Mouse (Mus musculus) limb, embryonic 15.5 days (tissue): ENCODE data around the gene Setd2. TPM values are rescaled to one million over a fixed set of nuclear protein-coding genes. Genes with fewer than 3 reads are reported as not detected.

ENCODE experiments used
- ATAC-seq: fragments of 200-750 bp; cut with Nextera tagmentation; 2 replicates; pipeline ENCODE4 v1.8.0; 2017; ENCODE audit warnings: low read depth, moderate TSS enrichment; ENCODE audit not compliant: insufficient number of reproducible peaks, low FRiP score, low TSS enrichment
- H3K27ac ChIP-seq: fragments of 300-500 bp; sonication (generic); 2 replicates; pipeline ENCODE4 v1.5.1; 2015; ENCODE audit warnings: moderate library complexity, mild to moderate bottlenecking, inconsistent platforms
- H3K27me3 ChIP-seq: fragments of 300-500 bp; sonication (generic); 2 replicates; pipeline ENCODE4 v1.6.1; 2015; ENCODE audit warnings: inconsistent platforms
- H3K36me3 ChIP-seq: fragments of 300-500 bp; sonication (generic); 2 replicates; pipeline ENCODE4 v1.6.1; 2015; ENCODE audit warnings: inconsistent platforms
- H3K4me1 ChIP-seq: fragments of 300-500 bp; sonication (generic); 2 replicates; pipeline ENCODE4 v1.6.1; 2015; ENCODE audit warnings: inconsistent platforms
- H3K4me2 ChIP-seq: fragments of 300-500 bp; sonication (generic); 2 replicates; pipeline ENCODE4 v1.6.1; 2015; ENCODE audit warnings: mild to moderate bottlenecking, inconsistent platforms
- H3K4me3 ChIP-seq: fragments of 300-500 bp; sonication (generic); 2 replicates; pipeline ENCODE4 v1.5.1; 2015; ENCODE audit warnings: mild to moderate bottlenecking, inconsistent platforms
- H3K9ac ChIP-seq: fragments of 300-500 bp; sonication (generic); 2 replicates; pipeline ENCODE4 v1.6.1; 2015; ENCODE audit warnings: inconsistent platforms
- H3K9me3 ChIP-seq: fragments of 300-500 bp; sonication (generic); 2 replicates; pipeline ENCODE4 v1.6.1; 2016; ENCODE audit warnings: inconsistent platforms
- WGBS: fragments of 180-500 bp; shearing (Covaris S2); methylation state at CpG from one replicate; pipeline ENCODE4 v1.1.7; 2015; 5-methylcytosine and 5-hydroxymethylcytosine counted together
- polyA plus RNA-seq: library from polyadenylated mRNA; unstranded; fragments of >200 nt; fragmentation: Nextera tagmentation; extraction: Ambion mirVana; gene quantifications from 2 replicates; pipeline ENCODE4 v1.2.1, GENCODE M21; 2015

The Setd2 gene
- polyA plus RNA-seq, 1 experiment from 2014 or later = 34.0 TPM

GRCm38 (mm10) chr9:110624361-110625166 lies 92.2 kb downstream of the Setd2 start, which contains the start of gene Nradd:
Gene Nradd, minus strand, starts transcription at chr9:110624452.
- Histone ChIP-seq H3K27ac (peak within 1 kb of the TSS; percentile 87), H3K9ac (peak within 1 kb of the TSS; percentile 47), H3K4me1 (peaks cover 38% of the 10 kb centered on the region), H3K36me3 (peaks cover 28% of the 10 kb centered on the region), H3K4me2 (peak within 1 kb of the TSS; percentile 81), H3K9me3 (no peaks in the 10 kb centered on the region), H3K27me3 (no peaks in the 10 kb centered on the region), H3K4me3 (peak within 1 kb of the TSS; percentile 45)
- under 1% methylated on average over 41 of the region's 41 CpGs for WGBS
- ATAC-seq = peak; percentile 88

- Histone ChIP-seq H3K4me1 (peaks cover 38% of the 10 kb centered on the region), H3K27ac (peak overlapping the region; percentile 87; the same call in 1 of the 2 replicates), H3K36me3 (peaks cover 20% of the 10 kb centered on the region), H3K9me3 (no peaks in the 10 kb centered on the region), H3K27me3 (peaks cover 3% of the 10 kb centered on the region; the same call in 1 of the 2 replicates), H3K9ac (peak overlapping the region; percentile 47; the same call in 1 of the 2 replicates), H3K4me3 (peak overlapping the region; percentile 45), H3K4me2 (peak overlapping the region; percentile 81)
- ATAC-seq = no peak
- WGBS = 63% methylated on average over 11 of the region's 11 CpGs
Measured at GRCm38 (mm10) chr9:110625350-110625908, 93.0 kb downstream of the Setd2 start.

DNA sequence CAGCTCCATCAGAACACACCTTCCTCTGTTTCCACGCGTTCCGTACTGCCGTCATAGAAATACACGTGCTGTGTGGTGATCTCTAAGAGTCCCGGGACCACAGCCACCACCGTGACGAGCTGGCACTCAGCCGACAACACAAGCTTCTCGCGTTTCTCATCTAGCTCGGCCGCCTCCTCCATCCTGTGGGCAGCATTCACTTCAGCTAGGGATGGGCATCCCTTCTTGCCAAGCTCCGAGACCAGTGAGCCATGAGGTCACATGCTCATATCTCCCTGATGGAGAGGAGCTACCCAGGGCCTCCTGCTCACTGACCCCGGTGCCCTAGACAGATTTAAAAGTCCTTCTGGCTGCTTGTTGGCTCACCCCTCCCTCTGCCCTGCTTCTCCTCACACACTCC lies 97.8 kb downstream of the Setd2 start:
- Histone ChIP-seq H3K36me3 (no peaks in the 10 kb centered on the region), H3K27me3 (peaks cover 49% of the 10 kb centered on the region), H3K4me1 (peaks cover 19% of the 10 kb centered on the region), H3K4me2 (no peak overlapping the region), H3K9me3 (no peaks in the 10 kb centered on the region), H3K9ac (no peak overlapping the region), H3K27ac (no peak overlapping the region), H3K4me3 (no peak overlapping the region)
- no peak for ATAC-seq
- 78% methylated on average over 15 of the region's 15 CpGs for WGBS

DNA sequence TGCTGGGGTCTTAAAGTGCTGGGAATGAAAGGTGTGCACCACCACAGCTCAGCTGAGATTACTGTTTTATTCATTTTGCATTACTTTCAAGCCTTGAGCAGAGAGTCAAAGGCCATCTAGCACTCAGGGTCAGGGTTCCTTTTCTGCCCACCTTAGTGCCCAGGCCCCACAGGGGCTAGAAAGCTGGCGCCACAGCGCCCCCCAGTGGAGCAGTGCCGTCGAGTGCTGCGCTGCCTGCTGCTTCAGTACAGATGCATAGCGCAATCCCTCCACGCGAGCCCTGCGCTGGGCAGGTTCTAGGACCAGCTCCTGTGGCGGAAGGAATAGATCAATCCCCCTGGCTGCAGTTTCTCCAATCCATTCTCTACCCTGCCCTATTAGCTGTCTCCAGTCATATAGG lies 98.8 kb downstream of the Setd2 start:
- H3K27ac ChIP-seq = no peak overlapping the region
- H3K36me3 ChIP-seq = no peaks in the 10 kb centered on the region
- H3K27me3 ChIP-seq = peaks cover 49% of the 10 kb centered on the region
- peaks cover 11% of the 10 kb centered on the region for H3K4me1 ChIP-seq
- 13% methylated on average over 10 of the region's 10 CpGs for WGBS
- H3K9me3 ChIP-seq = no peaks in the 10 kb centered on the region
- no peak overlapping the region for H3K9ac ChIP-seq
- H3K4me3 ChIP-seq = peak overlapping the region; percentile 20; the same call in 1 of the 2 replicates
- ATAC-seq = no peak
- H3K4me2 ChIP-seq = peak overlapping the region; percentile 40

GRCm38 (mm10) chr9:110631651-110632275 lies 99.4 kb downstream of the Setd2 start:
- 14% methylated on average over 30 of the region's 30 CpGs for WGBS
- Histone ChIP-seq H3K4me1 (peaks cover 11% of the 10 kb centered on the region), H3K36me3 (no peaks in the 10 kb centered on the region), H3K4me2 (peak overlapping the region; percentile 40), H3K4me3 (peak overlapping the region; percentile 20), H3K27me3 (peaks cover 49% of the 10 kb centered on the region), H3K9ac (no peak overlapping the region), H3K9me3 (no peaks in the 10 kb centered on the region), H3K27ac (no peak overlapping the region)
- ATAC-seq = no peak

DNA sequence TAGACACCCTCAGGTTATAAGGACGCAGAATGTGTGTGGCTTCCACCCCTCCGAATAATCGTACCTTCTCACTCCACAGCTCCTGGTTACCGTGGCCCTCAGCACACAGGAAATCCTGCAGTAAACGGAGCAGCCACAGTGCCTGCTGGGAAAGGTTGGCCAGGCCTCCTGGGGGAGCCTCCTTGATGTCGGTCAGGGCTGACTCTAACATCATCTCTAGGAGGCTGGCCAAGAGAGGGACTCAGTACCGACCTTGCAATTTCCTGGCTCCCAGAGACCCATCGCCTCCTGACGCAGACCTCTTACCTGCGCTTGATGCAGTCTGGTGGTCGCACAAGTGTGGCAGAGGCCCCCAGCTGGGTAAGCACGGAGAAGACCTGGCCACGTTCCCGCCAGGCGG lies 100.3 kb downstream of the Setd2 start:
- no peak overlapping the region for H3K4me2 ChIP-seq
- no peak overlapping the region for H3K27ac ChIP-seq
- H3K9me3 ChIP-seq = no peaks in the 10 kb centered on the region
- H3K4me3 ChIP-seq = no peak overlapping the region
- H3K36me3 ChIP-seq = no peaks in the 10 kb centered on the region
- H3K27me3 ChIP-seq = peaks cover 53% of the 10 kb centered on the region
- peaks cover 11% of the 10 kb centered on the region for H3K4me1 ChIP-seq
- no peak overlapping the region for H3K9ac ChIP-seq
- ATAC-seq = no peak
- WGBS = 74% methylated on average over 15 of the region's 15 CpGs

DNA sequence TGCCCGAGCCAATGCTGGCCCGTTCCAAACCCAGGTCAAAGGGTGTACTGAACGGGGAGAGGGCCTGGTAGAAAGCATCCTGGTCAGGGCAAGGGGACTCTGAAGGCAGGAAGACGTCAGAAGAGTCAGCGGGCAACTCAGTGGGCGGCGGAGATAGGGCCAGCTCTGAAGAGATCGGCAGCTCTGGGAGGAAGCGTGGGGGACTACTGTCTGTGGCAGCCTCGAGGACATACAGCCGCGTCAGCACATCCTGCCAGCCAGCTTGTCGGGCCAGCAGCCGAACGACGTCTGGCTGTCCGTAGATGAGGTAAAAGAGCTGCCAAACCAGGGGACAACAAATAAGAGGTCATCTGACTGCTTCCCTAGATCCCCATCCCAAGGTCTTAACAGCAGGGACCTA lies 101.5 kb downstream of the Setd2 start:
- H3K36me3 ChIP-seq = no peaks in the 10 kb centered on the region; the same call in 1 of the 2 replicates
- 81% methylated on average over 17 of the region's 17 CpGs for WGBS
- peaks cover 53% of the 10 kb centered on the region for H3K27me3 ChIP-seq
- ATAC-seq = no peak
- H3K27ac ChIP-seq = no peak overlapping the region
- no peak overlapping the region for H3K4me2 ChIP-seq
- H3K9ac ChIP-seq = no peak overlapping the region
- no peak overlapping the region for H3K4me3 ChIP-seq
- no peaks in the 10 kb centered on the region for H3K9me3 ChIP-seq
- H3K4me1 ChIP-seq = peaks cover 11% of the 10 kb centered on the region

DNA sequence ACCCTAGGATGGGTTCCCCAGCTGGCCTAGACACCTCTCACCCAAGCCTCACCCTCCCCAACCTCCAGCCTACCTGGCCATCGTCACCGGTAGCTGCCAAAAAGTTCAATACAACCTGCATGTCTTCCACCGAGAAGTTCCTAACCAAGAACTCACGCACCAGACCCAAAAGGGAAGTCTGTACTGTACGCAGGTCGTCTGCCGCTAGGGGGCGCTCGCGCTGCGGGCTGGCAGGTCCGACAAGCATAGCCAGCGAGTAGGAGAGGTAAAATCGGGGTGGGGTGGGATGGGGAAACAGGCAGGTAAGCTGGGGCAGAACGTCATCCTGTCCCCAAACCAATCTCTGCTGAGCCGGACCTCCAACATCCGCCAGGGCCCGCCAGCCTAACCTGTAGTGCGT lies 102.8 kb downstream of the Setd2 start:
- Histone ChIP-seq H3K4me1 (peaks cover 11% of the 10 kb centered on the region), H3K4me3 (no peak overlapping the region), H3K9ac (no peak overlapping the region), H3K4me2 (no peak overlapping the region), H3K9me3 (no peaks in the 10 kb centered on the region), H3K36me3 (no peaks in the 10 kb centered on the region; the same call in 1 of the 2 replicates), H3K27me3 (peaks cover 52% of the 10 kb centered on the region), H3K27ac (no peak overlapping the region)
- 7% methylated on average over 19 of the region's 19 CpGs for WGBS
- ATAC-seq = no peak

GRCm38 (mm10) chr9:110638611-110639021 lies 106.2 kb downstream of the Setd2 start:
- Histone ChIP-seq H3K4me2 (no peak overlapping the region), H3K9me3 (no peaks in the 10 kb centered on the region), H3K4me1 (no peaks in the 10 kb centered on the region), H3K4me3 (no peak overlapping the region), H3K36me3 (no peaks in the 10 kb centered on the region; the same call in 1 of the 2 replicates), H3K9ac (no peak overlapping the region), H3K27me3 (peaks cover 18% of the 10 kb centered on the region), H3K27ac (no peak overlapping the region)
- ATAC-seq = no peak
- 85% methylated on average over 10 of the region's 10 CpGs for WGBS

DNA sequence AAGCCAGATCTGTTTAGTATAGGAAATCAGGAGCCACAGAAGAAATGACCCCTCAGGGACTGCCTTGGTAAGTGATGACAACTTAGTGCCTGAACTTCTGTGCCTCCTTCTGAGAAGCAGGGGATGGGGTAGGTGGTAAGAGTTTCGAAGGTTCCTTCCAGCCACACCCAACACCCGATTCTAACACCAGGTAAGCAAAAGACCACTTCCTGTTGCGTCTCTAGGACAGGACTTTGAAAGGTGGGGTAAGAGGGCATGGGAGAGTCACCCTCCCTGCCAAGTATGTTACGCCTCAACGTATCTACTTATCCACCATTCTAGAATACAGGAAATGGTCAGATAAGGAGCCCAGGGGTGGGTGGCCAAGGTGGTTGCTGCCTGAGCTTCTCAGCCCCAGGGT lies 108.6 kb downstream of the Setd2 start:
- 87% methylated on average over 5 of the region's 5 CpGs for WGBS
- ATAC-seq = no peak
- no peaks in the 10 kb centered on the region; the same call in 1 of the 2 replicates for H3K36me3 ChIP-seq
- peaks cover 4% of the 10 kb centered on the region; the same call in 1 of the 2 replicates for H3K27me3 ChIP-seq
- H3K9me3 ChIP-seq = no peaks in the 10 kb centered on the region
- no peak overlapping the region for H3K4me3 ChIP-seq
- no peak overlapping the region for H3K4me2 ChIP-seq
- H3K4me1 ChIP-seq = no peaks in the 10 kb centered on the region
- H3K27ac ChIP-seq = no peak overlapping the region
- no peak overlapping the region for H3K9ac ChIP-seq

DNA sequence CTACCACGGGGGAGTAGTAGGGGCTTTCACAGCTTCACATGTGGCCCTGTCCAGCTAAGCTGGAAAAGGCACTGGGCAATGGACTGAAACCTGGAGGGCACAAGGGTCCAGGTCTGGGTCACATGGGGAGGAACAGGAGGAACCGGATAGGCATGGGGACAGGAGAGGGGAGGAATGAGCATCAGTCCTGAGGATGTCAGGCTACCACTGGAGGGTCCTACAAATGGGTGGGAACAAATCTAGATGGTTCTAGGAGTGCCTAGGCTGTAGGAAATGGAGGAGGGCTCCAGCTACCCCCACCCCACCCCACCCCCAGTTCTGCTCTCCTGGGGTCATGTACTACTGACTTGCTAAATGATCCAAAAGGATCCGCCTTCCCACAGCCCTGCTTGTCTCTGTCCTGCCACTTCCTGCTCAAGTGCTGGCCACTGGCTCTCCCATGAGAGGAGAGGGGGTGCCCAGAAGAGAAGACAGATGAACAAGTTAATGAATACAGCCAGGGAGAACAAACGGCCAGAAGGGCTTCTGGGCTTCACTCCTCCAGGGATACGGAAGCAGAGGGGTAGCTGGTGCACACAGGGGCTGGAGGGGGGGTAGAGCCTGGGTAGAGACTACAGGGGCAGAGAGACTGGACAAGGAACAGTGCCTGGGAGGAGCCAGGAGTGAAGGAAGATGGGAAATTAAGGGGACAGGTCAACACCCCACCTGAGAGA lies 110.6 kb downstream of the Setd2 start:
- H3K4me1 ChIP-seq = no peaks in the 10 kb centered on the region
- no peak overlapping the region for H3K9ac ChIP-seq
- no peak overlapping the region for H3K27ac ChIP-seq
- 43% methylated on average over 5 of the region's 5 CpGs for WGBS
- no peak overlapping the region for H3K4me3 ChIP-seq
- no peaks in the 10 kb centered on the region; the same call in 1 of the 2 replicates for H3K36me3 ChIP-seq
- H3K27me3 ChIP-seq = no peaks in the 10 kb centered on the region; the same call in 1 of the 2 replicates
- no peak overlapping the region for H3K4me2 ChIP-seq
- no peaks in the 10 kb centered on the region for H3K9me3 ChIP-seq
- no peak for ATAC-seq
